Mouse (Mus musculus) hindbrain, embryonic 12.5 days (tissue): ENCODE data around the gene Gm2431. TPM values are rescaled to one million over a fixed set of nuclear protein-coding genes. Genes with fewer than 3 reads are reported as not detected.
"Not testable (repeated sequence)": the region's sequence is repeated elsewhere in the genome, so short reads cannot be mapped to it uniquely, and the experiment has no call there.

ENCODE experiments used
- ATAC-seq: fragments of 200-750 bp; cut with Nextera tagmentation; 2 replicates; pipeline ENCODE4 v1.8.0; 2017; ENCODE audit warnings: moderate TSS enrichment; ENCODE audit not compliant: low FRiP score
- H3K27ac ChIP-seq: fragments of 300-500 bp; sonication (generic); 2 replicates; pipeline ENCODE4 v1.5.1; 2016; ENCODE audit warnings: mild to moderate bottlenecking
- H3K27me3 ChIP-seq: fragments of 300-500 bp; sonication (generic); 2 replicates; pipeline ENCODE4 v1.6.1; 2016; ENCODE audit warnings: mild to moderate bottlenecking
- H3K36me3 ChIP-seq: fragments of 300-500 bp; sonication (generic); 2 replicates; pipeline ENCODE4 v1.6.1; 2016; ENCODE audit warnings: mild to moderate bottlenecking
- H3K4me1 ChIP-seq: fragments of 300-500 bp; sonication (generic); 2 replicates; pipeline ENCODE4 v1.6.1; 2016
- H3K4me2 ChIP-seq: fragments of 300-500 bp; sonication (generic); replicated peaks from 2 replicates; pipeline ENCODE4 v1.6.1; 2016; ENCODE audit warnings: mild to moderate bottlenecking
- H3K4me3 ChIP-seq: fragments of 300-500 bp; sonication (generic); 2 replicates; pipeline ENCODE4 v1.5.1; 2016; ENCODE audit warnings: mild to moderate bottlenecking
- H3K9ac ChIP-seq: fragments of 300-500 bp; sonication (generic); 2 replicates; pipeline ENCODE4 v1.6.1; 2016; ENCODE audit warnings: mild to moderate bottlenecking, moderate library complexity
- H3K9me3 ChIP-seq: fragments of 300-500 bp; sonication (generic); replicated peaks from 2 replicates; pipeline ENCODE4 v1.6.1; 2016; ENCODE audit warnings: mild to moderate bottlenecking
- WGBS: fragments of 180-500 bp; shearing (Covaris S2); methylation state at CpG from one replicate; pipeline ENCODE4 v1.1.7; 2016; 5-methylcytosine and 5-hydroxymethylcytosine counted together
- polyA plus RNA-seq: library from polyadenylated mRNA; unstranded; fragments of >200 nt; fragmentation: Nextera tagmentation; extraction: Ambion mirVana; gene quantifications from 2 replicates; pipeline ENCODE4 v1.2.1, GENCODE M21; 2016

The Gm2431 gene
- polyA plus RNA-seq, 1 experiment from 2014 or later, result not detected

- WGBS, result 79% methylated on average over 1 of the region's 1 CpGs
- H3K9ac ChIP-seq, ATAC-seq, H3K4me2 ChIP-seq, H3K27ac ChIP-seq, H3K36me3 ChIP-seq, H3K9me3 ChIP-seq, H3K4me1 ChIP-seq, H3K4me3 ChIP-seq: not testable (repeated sequence)
- H3K27me3 ChIP-seq, result peaks cover 19% of the 10 kb centered on the region
Observed at GRCm38 (mm10) chr7:142279291-142279690, 21.1 kb upstream of the Gm2431 start.

GRCm38 (mm10) chr7:142278183-142278582 is 20.0 kb upstream of the Gm2431 start:
- not testable (repeated sequence) for ATAC-seq
- WGBS, result 0% methylated on average over 3 of the region's 3 CpGs

GRCm38 (mm10) chr7:142274263-142274662 is 16.1 kb upstream of the Gm2431 start, which contains the start of gene Gm4559:
Gene Gm4559 (minus strand): TSS chr7:142274363.
- not testable (repeated sequence) for H3K4me1 ChIP-seq, H3K27ac ChIP-seq, ATAC-seq, H3K4me2 ChIP-seq, H3K36me3 ChIP-seq, H3K27me3 ChIP-seq, H3K4me3 ChIP-seq, H3K9ac ChIP-seq, H3K9me3 ChIP-seq

More at GRCm38 (mm10) chr7:142278183-142278582, 20.0 kb upstream of the Gm2431 start:
- not testable (repeated sequence) for H3K27ac ChIP-seq, H3K9me3 ChIP-seq, H3K4me1 ChIP-seq, H3K36me3 ChIP-seq, H3K4me2 ChIP-seq, H3K4me3 ChIP-seq, H3K9ac ChIP-seq
- H3K27me3 ChIP-seq, result peaks cover 14% of the 10 kb centered on the region

- Histone ChIP-seq H3K9ac (no peak overlapping the region), H3K27me3 (no peaks in the 10 kb centered on the region), H3K27ac (no peak overlapping the region), H3K4me3 (no peak overlapping the region), H3K9me3 (no peaks in the 10 kb centered on the region), H3K4me1 (no peaks in the 10 kb centered on the region), H3K36me3 (no peaks in the 10 kb centered on the region), H3K4me2 (no peak overlapping the region)
- ATAC-seq, result no peak
- WGBS, result 0% methylated on average over 2 of the region's 2 CpGs
Observed at GRCm38 (mm10) chr7:142255517-142255916, 2.6 kb downstream of the Gm2431 start.

GRCm38 (mm10) chr7:142249824-142250223 is 8.3 kb downstream of the Gm2431 start:
- Histone ChIP-seq H3K27ac (no peak overlapping the region), H3K4me2 (no peak overlapping the region), H3K36me3 (no peaks in the 10 kb centered on the region), H3K27me3 (no peaks in the 10 kb centered on the region; the same call in 1 of the 2 replicates), H3K9ac (no peak overlapping the region), H3K4me3 (no peak overlapping the region), H3K4me1 (no peaks in the 10 kb centered on the region), H3K9me3 (no peaks in the 10 kb centered on the region)
- WGBS, result 0% methylated on average over 1 of the region's 1 CpGs
- no peak for ATAC-seq

GRCm38 (mm10) chr7:142240978-142241377 is 17.2 kb downstream of the Gm2431 start, which contains the start of gene Gm40460:
Gene Gm40460 (minus strand): TSS chr7:142241078.
- no peak within 1 kb of the TSS for H3K27ac ChIP-seq
- no peaks in the 10 kb centered on the region for H3K4me1 ChIP-seq
- H3K4me2 ChIP-seq, result no peak within 1 kb of the TSS
- no peak for ATAC-seq
- H3K9me3 ChIP-seq, result 0 out of 2 replicates have a peak, but pooled peaks cover 2% of the 10 kb centered on the region
- no peaks in the 10 kb centered on the region for H3K36me3 ChIP-seq
- WGBS, result 52% methylated on average over 2 of the region's 2 CpGs
- H3K27me3 ChIP-seq, result no peaks in the 10 kb centered on the region
- H3K4me3 ChIP-seq, result no peak within 1 kb of the TSS
- H3K9ac ChIP-seq, result no peak within 1 kb of the TSS

- Histone ChIP-seq H3K9me3 (0 out of 2 replicates have a peak, but pooled peaks cover 2% of the 10 kb centered on the region), H3K4me1 (no peaks in the 10 kb centered on the region), H3K9ac (no peak overlapping the region), H3K36me3 (no peaks in the 10 kb centered on the region), H3K27me3 (no peaks in the 10 kb centered on the region), H3K27ac (no peak overlapping the region), H3K4me3 (no peak overlapping the region), H3K4me2 (no peak overlapping the region)
- no peak for ATAC-seq
- 30% methylated on average over 1 of the region's 1 CpGs for WGBS
Observed at GRCm38 (mm10) chr7:142231540-142231939, 26.6 kb downstream of the Gm2431 start.

- not testable (repeated sequence) for H3K9me3 ChIP-seq, H3K36me3 ChIP-seq, H3K4me2 ChIP-seq, H3K27me3 ChIP-seq, ATAC-seq, H3K4me1 ChIP-seq, H3K9ac ChIP-seq, H3K27ac ChIP-seq, H3K4me3 ChIP-seq
- 44% methylated on average over 3 of the region's 3 CpGs for WGBS
Observed at GRCm38 (mm10) chr7:142229871-142230270, 28.3 kb downstream of the Gm2431 start, which contains the start of gene Krtap5-5. Gene Krtap5-5 (minus strand): TSS chr7:142229971.

GRCm38 (mm10) chr7:142224518-142224917 is 33.6 kb downstream of the Gm2431 start:
- Histone ChIP-seq H3K9me3 (no peaks in the 10 kb centered on the region), H3K4me1 (no peaks in the 10 kb centered on the region; the same call in 1 of the 2 replicates), H3K36me3 (no peaks in the 10 kb centered on the region), H3K4me2 (no peak overlapping the region), H3K9ac (no peak overlapping the region), H3K27me3 (no peaks in the 10 kb centered on the region), H3K4me3 (no peak overlapping the region), H3K27ac (no peak overlapping the region)
- ATAC-seq, result no peak
- 48% methylated on average over 2 of the region's 2 CpGs for WGBS

GRCm38 (mm10) chr7:142212136-142212535 is 46.0 kb downstream of the Gm2431 start:
- not testable (repeated sequence) for H3K9ac ChIP-seq, H3K4me3 ChIP-seq, H3K4me2 ChIP-seq, H3K4me1 ChIP-seq, H3K27me3 ChIP-seq, ATAC-seq, H3K27ac ChIP-seq, H3K9me3 ChIP-seq, H3K36me3 ChIP-seq
- WGBS, result 57% methylated on average over 1 of the region's 1 CpGs

GRCm38 (mm10) chr7:142211559-142211958 is 46.6 kb downstream of the Gm2431 start, which contains the start of gene Gm7579:
Gene Gm7579 (plus strand): TSS chr7:142211859.
- Histone ChIP-seq H3K9ac (no peak within 1 kb of the TSS), H3K27ac (no peak within 1 kb of the TSS), H3K27me3 (no peaks in the 10 kb centered on the region), H3K36me3 (no peaks in the 10 kb centered on the region), H3K4me2 (no peak within 1 kb of the TSS), H3K9me3 (no peaks in the 10 kb centered on the region), H3K4me1 (no peaks in the 10 kb centered on the region), H3K4me3 (no peak within 1 kb of the TSS)
- no peak for ATAC-seq
- WGBS, result 80% methylated on average over 1 of the region's 1 CpGs
